Mouse (Mus musculus): Measurements from ENCODE around the gene Ago3. TPM values are rescaled to one million over a fixed set of nuclear protein-coding genes. Genes with fewer than 3 reads are reported as not detected.

Ago3 gene
- total RNA-seq (2017) = 8.7 and 12.8 TPM in 2 replicates

DNA sequence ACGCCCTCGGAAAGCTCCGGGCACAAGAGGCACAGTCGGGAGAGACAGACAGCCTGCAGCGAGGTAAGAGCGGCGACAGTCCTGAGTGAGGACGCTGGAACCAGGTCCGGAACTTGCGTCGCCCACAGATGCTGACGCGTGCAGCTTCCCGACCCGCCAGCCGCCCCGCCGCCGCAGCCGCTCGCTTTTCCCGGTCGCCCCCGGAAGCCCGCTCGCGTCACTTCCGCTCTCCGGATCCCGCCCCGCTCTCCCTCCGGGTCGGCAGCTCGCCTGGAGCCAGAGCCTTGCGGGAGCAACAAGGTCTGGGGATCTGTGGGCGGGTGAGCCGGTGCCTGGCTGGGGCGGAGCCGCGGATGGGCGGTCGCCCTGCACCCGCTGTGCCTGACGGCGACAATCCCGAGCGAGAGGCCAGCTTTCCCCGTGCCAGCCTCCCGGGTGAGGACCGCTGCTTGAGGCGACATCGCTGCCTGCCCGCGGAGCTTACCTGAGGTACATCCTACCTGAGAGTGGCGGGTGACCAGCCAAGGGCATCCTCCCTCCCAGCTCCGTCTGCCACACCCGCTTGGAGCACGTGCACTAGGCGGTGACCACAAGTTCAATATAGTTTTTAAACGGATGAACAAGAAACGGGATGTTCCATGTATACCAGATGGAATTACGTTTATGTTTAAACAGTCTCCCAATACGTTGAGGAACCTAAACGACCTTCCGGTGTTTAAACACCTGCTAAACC lies at the start of gene Ago3:
TSS of gene Ago3 (minus strand) at position 210 of the 733 bp plus-strand sequence.
- ATAC-seq (replicated peaks; ENCODE audit: low read depth, poor library complexity, severe bottlenecking) = peak; percentile 92

DNA sequence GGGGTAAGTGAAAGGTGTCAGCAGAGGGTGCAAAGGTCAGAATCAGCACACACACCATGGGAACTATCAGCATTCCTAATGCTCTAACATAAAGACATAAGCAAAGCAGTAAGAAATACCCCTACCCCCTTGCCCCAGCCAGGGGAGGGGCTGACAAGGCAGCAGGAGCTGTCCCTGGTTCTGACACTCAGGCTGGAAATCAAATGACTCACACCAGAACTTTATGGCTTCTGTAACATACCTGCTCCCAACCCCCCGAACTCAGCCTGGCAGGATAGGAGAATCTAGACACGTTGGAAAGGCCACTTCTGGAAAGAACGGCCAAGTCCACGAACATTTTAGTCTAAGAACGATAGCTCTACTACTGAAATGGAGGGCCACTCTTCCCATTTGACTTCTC lies 43.7 kb upstream of the Ago3 start:
- no peak for ATAC-seq (replicated peaks; ENCODE audit: low read depth, poor library complexity, severe bottlenecking)

DNA sequence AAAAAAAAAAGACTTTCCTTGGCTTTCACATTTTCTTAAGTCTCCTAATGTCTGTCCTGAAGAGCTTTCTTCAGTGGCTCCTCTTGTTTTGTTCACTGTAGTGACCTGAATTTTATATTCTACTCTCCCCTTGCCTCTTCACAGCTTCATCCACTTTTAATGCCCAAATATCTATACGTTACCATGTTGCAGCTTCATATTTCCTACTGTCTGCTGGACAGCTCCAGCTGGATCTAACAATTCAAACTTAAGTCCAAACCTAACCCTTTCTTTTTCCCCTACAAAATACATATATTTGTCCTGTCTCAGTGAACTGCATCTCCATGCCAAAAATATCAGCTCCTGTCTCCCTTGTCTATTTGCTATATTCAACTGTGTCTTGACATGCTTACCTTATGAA lies 40.0 kb upstream of the Ago3 start:
- ATAC-seq (replicated peaks; ENCODE audit: low read depth, poor library complexity, severe bottlenecking) = no peak

DNA sequence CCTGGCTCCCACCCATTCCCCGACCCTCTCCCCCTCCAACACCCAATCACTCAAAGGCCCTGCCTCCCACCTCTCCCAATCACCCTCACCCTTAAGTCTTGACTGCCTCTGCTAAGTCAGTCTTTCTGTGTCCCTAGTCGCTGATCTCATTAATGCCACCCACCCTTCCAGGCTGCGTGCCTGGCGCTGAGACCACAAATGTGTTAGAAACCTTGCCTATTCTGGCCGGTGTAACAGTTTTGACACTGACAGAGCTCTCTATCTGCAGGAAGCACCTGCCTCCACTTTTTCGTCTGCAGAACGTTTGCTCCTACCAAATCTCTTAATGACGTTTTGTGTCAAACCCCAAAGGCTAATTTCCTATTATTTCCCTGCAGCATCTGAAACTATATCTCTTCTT lies 39.6 kb upstream of the Ago3 start:
- peak; percentile 70 for ATAC-seq (replicated peaks; ENCODE audit: low read depth, poor library complexity, severe bottlenecking)

DNA sequence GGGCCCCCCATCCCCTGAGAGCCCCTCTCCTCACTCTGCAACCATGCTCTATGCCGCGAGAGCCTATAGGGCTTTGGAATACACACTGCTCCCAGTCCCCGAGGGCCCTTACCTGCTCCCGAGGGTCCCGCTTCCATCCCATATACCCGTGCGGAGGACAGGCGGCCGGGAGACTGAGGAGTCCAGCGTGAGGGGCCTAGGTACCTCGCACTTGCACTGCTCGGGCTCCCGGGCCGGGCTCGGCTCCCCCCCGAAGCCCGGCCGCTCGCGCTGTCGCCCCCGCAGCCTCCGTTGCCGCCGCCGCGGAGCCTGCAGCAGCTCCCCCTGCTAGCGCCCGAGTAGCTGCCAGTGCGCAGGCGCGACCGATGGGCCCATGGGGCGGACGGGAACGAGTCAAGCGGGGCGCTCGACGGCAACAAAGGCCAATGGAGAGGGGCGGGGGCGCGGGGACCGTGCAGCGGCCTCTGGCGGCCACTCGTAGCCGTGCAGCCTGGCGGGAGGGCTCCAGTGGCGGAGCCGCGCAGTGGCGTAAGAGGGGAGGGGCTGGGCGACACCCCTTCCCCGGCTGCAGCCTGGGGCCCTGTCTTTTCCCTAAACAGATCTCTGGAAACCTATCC lies 39.0 kb upstream of the Ago3 start, which contains the start of gene Ago1:
TSS of gene Ago1 (minus strand) at position 299 of the 617 bp plus-strand sequence.
- ATAC-seq (replicated peaks; ENCODE audit: low read depth, poor library complexity, severe bottlenecking) = peak; percentile 79

DNA sequence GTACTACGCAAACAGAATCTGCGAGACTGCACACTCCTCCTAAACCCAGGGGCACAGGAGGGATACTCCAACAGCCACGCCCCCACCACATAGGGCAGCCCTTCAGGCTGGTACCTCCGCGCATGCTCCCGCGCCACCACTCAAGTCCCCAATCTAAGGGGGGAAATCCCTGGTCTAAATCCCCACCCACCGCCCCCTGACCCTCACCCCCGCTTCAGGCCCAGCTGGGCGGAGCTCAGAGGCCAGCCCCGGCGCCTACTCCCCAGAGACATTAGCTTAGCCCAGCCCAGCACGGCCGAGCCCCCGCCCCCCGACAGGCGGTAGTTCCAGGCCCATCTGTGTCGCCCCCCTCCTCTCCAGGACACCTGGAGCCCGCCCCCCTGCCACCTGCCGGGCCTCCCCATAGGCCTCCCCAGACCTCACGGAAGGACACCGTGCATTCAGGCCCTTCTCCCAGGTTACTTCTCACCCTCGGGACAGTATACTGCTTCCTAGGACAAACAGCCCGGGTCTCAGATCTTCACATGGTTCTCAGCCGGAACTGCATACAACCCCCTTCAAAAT lies 38.4 kb upstream of the Ago3 start:
- peak; percentile 55 for ATAC-seq (replicated peaks; ENCODE audit: low read depth, poor library complexity, severe bottlenecking)

DNA sequence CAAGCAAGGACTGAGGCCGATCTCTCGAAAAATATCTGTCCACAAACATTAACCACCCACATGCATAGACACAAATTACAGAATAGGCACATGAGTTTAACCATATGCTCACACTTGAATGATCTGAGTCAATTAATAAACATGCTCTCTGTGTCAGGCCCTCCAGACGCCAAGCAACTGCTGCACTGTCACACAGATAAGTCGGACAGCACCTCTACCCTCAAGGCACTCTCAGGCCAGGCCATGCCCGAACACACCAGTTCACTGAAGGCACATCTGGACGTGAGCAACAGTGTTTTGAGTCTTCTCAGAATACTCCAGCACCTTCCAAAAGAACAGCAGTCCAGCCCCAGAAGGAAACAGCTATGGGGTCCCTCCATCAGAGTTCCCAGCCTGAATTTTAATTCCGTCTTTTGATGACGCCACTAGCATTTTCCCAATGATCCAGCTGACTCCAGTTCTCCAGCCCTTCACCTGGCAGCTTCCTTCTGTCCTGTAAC lies 36.9 kb upstream of the Ago3 start:
- no peak for ATAC-seq (replicated peaks; ENCODE audit: low read depth, poor library complexity, severe bottlenecking)

DNA sequence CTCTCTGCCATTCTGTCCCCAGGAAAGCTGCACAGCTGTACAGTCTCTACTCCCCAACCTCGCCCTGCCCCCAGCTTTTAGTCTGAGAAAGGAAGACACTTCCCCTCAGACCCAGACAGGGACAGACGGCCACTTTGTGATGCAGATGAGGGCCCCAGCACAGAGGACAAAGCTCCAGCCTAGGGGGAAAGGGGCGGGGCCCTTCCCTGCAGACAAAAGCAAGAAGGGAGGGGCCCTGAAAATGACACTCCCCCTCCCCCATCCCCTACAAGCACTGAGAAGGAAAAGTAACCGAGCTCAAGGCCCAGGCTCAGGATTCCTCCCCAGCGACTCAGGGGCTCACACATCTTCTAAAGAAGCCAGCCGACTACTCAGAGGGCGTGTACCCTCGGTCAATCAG lies 36.5 kb upstream of the Ago3 start:
- ATAC-seq (replicated peaks; ENCODE audit: low read depth, poor library complexity, severe bottlenecking) = no peak

DNA sequence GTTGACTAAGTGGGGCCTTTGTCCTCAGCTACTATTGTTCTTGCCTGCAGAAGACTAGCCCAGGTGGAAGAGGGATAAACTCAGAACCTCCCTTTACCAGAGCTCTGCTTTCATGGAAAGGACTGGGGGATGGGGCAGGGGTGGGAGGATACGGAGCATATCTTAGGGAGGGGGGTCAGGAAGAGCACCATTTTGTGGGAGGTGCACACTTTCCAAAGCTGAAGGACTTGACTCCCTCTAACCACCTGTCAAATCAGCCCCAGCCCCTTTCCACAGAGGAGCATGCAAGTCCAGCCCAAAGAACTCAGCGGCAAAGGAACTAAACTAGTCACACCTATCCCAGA lies 35.5 kb upstream of the Ago3 start:
- ATAC-seq (replicated peaks; ENCODE audit: low read depth, poor library complexity, severe bottlenecking) = no peak

DNA sequence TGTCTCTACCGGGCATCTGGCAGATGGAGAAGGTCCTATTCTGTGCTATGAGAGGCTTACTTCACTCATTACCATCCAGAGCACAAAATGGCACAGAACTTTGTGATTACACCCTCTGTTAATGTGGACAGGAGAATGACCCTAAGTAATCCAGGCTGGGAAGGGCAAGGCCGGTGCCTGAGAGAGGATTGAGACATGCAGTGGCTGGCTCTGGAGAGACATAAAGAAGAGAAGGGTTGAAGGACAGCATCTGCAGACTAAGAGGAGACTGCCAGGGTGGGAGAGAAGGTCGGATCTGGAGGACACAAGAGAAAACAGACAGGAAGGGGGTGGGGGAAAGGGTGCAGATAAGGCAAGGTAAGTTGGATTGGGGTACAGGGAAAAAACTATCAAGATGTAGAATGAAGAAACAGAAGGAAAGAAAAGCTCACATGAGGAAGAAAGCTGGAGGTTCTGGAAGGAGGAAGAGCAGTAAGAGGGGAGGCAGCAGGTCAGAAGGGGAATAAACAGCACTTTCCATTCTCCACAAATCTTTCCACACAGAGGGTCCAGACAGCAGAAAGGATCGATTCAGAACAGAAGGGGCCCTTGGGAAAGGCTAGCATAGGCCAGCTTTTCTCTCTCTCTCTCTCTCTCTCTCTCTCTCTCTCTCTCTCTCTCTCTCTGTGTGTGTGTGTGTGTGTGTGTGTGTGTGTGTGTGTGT lies 35.0 kb upstream of the Ago3 start:
- ATAC-seq (replicated peaks; ENCODE audit: low read depth, poor library complexity, severe bottlenecking) = no peak

DNA sequence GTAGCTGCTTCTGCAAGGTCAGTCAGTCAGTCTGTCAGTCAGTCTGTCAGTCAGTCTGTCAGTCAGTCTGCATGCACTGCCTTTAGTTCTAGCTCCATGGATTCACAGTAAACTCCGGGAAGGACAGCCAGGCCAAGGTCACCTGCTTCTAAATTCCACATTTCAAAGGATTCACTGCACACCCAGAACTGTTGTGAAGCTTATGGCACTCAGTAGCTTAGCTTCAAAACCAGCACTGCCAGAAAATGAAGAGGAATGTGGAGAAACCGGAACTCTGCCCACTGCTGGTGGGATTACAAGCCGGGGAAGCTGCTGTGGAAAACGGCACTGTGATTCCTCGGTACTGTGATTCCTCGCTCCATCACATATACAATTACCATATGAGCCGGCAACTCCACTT lies 26.1 kb upstream of the Ago3 start:
- no peak for ATAC-seq (replicated peaks; ENCODE audit: low read depth, poor library complexity, severe bottlenecking)

DNA sequence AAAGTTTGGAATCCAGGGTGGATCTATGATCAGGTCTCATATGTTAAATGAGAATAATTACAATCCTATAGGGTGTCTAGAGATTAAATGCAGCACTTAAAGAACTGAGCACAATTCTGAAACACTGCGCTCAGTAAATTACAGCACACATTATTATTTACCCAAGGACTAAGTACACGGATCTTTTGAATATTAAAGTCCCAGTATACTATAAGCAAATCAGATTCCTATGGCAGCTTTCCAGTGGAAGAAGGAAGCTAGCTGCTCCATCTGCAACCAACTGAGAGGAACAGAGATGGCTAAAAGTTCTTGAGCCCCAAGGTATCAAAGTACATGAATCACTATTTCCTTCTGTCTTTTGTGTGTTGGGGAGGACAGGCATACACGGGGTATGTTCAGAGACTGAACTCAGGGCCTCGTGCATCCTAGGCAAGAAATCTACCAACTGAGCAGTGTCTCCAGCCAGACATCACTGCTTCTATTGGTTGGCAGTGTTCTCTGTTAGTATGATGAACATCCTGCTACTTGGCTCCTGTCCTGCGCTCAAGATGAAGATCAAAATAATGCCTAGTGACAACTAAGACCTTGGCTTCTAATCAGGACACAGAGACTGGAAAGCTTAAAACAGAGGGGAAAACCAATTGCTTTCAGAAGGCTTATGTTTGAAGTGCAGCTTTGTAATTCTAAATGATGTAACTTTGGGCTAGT lies 25.3 kb upstream of the Ago3 start:
- ATAC-seq (replicated peaks; ENCODE audit: low read depth, poor library complexity, severe bottlenecking) = no peak

DNA sequence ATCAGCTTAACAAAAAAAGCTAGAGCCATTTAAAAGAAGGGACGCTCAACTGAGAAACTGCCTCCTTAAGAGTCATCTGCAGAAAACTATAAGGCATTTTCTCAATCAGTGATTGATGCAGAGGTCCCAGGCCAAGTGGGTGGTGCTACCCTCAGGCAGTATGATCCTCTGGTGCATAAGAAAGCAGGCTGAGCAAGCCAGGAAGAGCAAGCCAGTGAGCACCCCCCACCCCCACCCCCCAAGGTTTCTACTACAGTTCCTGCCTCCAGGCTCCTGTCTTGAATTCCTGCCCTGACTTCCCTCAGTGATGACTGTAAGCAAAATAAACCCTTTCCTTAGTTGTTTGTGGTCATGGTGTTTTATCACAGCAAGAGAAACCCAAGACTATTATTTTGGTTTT lies 20.9 kb upstream of the Ago3 start:
- no peak for ATAC-seq (replicated peaks; ENCODE audit: low read depth, poor library complexity, severe bottlenecking)

DNA sequence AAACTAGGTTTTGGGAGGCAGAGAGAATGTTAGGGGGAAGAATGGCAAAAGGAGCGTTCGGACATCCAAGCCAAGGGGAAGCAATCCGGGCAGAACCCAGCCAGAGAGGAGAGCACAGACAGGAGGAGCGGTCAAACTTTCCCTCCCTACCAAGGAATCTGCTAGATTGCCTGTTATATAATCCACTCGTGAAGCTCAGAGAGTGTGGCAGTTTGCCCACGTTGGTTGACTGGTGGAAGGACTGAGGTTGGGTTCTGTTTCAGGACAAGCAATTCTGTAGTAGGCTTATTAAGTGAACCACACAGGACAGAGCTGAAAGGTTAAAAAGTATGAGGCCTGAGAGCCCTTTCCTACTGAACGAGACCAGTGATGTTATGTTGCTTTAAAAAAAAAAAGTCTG lies 17.8 kb upstream of the Ago3 start:
- no peak for ATAC-seq (replicated peaks; ENCODE audit: low read depth, poor library complexity, severe bottlenecking)

DNA sequence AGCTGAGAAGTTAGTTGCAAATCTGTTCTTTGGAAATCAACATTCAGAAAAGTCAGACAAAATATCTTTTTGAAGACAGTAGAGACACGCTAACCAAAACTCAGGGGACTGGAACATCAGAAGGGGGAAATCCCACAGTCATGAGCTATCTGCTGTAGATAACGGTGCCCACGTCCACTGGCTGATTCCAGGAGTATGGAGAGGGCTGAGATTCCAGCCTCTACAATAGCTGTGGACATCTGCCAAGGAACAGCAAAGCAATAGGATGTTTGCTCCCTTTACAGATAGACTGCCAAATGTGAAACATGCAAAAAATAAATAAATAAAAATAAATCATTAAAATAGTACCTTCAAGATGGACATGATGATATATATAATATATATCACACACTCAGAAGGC lies 15.2 kb upstream of the Ago3 start:
- ATAC-seq (replicated peaks; ENCODE audit: low read depth, poor library complexity, severe bottlenecking) = no peak

DNA sequence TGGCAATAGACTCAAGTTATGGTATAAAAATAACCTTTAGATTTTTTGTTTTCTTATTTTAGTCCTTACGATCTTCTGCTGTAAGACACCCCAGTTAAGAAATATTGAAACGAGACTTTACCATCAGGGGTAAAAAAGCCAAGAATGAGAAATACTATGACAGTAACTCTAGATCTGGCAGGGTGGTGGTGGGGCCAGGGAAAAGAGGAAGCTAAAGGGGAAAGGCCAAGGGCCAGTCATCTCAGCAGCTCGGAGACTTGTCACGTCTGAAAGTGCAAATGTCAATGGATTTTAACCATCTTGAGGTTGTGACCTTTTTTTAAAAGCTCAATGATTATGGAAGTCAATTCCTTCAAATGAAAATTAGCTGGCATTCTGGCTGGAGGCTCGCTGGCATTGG lies 8.9 kb upstream of the Ago3 start:
- no peak for ATAC-seq (replicated peaks; ENCODE audit: low read depth, poor library complexity, severe bottlenecking)

DNA sequence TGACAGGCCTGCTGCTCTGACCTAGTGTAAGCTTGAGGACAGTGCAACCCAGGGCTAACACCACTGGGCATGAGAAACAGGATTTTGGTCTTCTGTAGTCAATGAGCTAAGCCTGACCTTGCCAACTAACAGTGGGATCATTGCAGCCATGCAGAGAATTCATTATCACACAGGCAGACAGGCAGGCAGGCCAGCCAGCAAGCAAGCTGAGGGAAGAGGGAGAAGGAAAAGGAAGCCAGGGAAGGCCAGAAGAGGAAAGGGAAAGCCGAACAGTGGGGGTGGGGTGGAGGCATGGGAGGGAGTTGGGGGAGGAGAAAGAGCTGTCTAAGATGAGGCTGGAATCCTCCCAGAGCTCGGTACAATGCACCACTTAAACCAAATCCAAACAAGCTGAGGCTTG lies 6.9 kb upstream of the Ago3 start:
- ATAC-seq (replicated peaks; ENCODE audit: low read depth, poor library complexity, severe bottlenecking) = no peak

DNA sequence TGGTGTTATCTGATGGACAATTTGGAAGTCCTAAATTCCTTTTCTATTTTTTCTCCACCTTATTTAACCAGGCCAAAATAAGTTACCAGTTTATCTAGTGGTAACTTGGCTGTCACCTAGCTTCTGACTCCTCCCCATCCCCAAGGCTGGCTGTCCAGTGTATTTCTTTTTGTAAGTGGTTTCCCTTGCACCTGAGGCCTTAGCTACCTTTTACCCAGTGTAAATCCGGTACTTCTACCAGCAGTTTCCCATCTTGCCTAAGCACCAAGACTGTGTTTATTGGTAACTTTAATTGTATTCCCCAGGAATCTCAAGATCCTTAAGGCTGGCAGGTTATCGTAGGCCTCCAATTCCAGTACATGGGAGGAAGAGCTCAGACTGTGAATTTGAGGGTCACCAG lies 4.7 kb upstream of the Ago3 start:
- no peak for ATAC-seq (replicated peaks; ENCODE audit: low read depth, poor library complexity, severe bottlenecking)

DNA sequence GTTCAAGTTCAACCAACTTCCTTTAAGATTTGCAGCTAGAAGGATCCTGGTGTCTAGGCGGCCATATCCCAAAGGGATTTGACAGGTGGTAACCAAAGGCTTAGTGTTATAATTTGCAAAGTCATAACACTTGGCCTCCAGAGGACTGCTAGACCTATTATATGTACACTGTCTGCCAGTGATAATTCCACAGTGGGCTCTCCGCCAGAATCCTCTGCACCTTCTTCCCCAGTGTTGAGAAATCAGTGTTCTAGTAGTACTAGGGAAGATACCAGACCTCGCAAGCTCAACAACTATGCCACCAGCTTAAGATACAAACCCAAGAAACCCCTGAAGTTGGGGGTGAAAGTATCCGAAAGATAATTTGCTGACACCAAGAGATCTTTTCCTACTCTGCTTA lies 3.8 kb upstream of the Ago3 start:
- no peak for ATAC-seq (replicated peaks; ENCODE audit: low read depth, poor library complexity, severe bottlenecking)

DNA sequence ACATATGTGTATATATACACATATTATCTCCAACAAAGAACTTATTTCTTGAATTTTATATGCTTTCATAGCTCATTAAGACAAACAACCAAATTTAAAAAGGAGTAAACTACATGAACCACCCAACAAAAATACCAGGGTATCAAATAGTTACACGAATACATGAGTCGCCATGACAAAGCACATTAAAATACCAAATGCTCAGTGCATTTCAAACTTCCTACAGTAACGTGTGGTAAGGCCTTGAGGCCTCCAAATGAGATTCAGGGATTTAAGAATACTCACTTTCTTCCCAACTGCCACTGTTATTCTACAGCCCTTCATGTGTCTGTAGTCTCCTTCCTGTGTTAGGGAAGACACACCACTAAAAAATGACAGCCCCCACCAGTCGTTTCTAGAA lies 2.4 kb upstream of the Ago3 start:
- no peak for ATAC-seq (replicated peaks; ENCODE audit: low read depth, poor library complexity, severe bottlenecking)

All from common myeloid progenitor, adult 5-6 weeks (primary cell).